Mouse (Mus musculus): Measurements from ENCODE around the gene Ech1.

DNA sequence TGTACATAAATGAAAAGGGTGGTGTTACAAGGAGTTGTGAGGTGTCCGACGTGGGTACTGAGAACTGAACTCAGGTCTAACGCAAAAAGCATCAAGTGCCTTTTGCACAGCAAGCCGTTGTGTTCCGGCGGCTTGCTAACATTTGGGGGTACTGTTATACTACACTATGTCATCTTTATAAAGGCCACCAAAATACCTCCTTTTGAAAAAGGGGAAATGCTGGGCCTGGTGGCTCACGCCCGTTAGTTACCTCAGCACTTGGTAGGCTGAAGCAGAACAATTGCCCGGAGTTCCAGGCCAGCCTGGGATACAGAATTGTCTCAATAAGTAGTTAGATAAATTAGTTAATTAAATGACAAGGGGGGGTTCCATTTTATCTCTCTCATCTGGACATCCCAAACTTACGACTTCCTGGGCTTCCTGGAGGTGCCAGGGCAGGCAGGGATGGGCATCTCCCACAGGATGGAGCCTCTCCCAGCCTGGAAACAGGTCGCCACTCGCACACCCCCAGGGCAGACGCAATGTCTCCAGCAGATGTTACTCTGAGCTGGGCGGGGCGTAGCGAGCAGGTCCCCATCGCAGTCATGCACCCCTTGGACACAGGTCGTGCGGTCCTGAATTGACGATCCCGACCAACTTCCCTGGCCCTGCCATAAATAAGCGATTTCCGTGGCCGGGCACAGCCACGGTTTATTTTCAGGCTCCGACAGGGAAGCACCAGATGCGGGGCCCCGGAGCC, 41.9 kb downstream of the Ech1 start:
- TF ChIP-seq CTCF (IDR thresholded peaks at IDR 0.05; ENCODE audit: low read depth) (no peak), EP300 (IDR thresholded peaks at IDR 0.05; ENCODE audit: low read depth) (no peak)

Data from heart, postnatal 0 days (tissue).